Mouse (Mus musculus): ENCODE measurements around the gene Orai2. TPM values are rescaled to one million over a fixed set of nuclear protein-coding genes. Genes with fewer than 3 reads are reported as not detected.
"Not testable (repeated sequence)": the region's sequence is repeated elsewhere in the genome, so short reads cannot be mapped to it uniquely, and the experiment has no call there.

Orai2 gene
- polyA plus RNA-seq, 1 experiment from 2014 or later = 5.6 TPM

GRCm38 (mm10) chr5:136168071-136168470 lies 2.4 kb downstream of the Orai2 start:
- H3K27ac ChIP-seq (ENCODE audit: low read depth, low read length) = no peak overlapping the region
- no peak overlapping the region for H3K4me2 ChIP-seq (replicated peaks; ENCODE audit: low read depth, low read length)
- no peak overlapping the region for H3K9ac ChIP-seq (ENCODE audit: low read depth, low read length)
- ATAC-seq (ENCODE audit: low FRiP score, low TSS enrichment) = no peak
- WGBS = 88% methylated on average over 3 of the region's 3 CpGs
- peaks cover 13% of the 10 kb centered on the region; the same call in 1 of the 2 replicates for H3K4me1 ChIP-seq (ENCODE audit: control insufficient read depth, insufficient read depth, low read length)
- H3K36me3 ChIP-seq (ENCODE audit: control insufficient read depth, insufficient read depth, low read length) = no peaks in the 10 kb centered on the region
- H3K4me3 ChIP-seq (ENCODE audit: low read length) = no peak overlapping the region
- no peaks in the 10 kb centered on the region for H3K27me3 ChIP-seq (ENCODE audit: control insufficient read depth, insufficient read depth, low read length)
- no peaks in the 10 kb centered on the region for H3K9me3 ChIP-seq (ENCODE audit: control insufficient read depth, low read length)

GRCm38 (mm10) chr5:136167296-136167695 lies 3.2 kb downstream of the Orai2 start:
- H3K4me2 ChIP-seq (replicated peaks; ENCODE audit: low read depth, low read length) = no peak overlapping the region
- no peak for ATAC-seq (ENCODE audit: low FRiP score, low TSS enrichment)
- H3K9ac ChIP-seq (ENCODE audit: low read depth, low read length) = no peak overlapping the region
- peaks cover 13% of the 10 kb centered on the region; the same call in 1 of the 2 replicates for H3K4me1 ChIP-seq (ENCODE audit: control insufficient read depth, insufficient read depth, low read length)
- H3K4me3 ChIP-seq (ENCODE audit: low read length) = no peak overlapping the region
- no peaks in the 10 kb centered on the region for H3K36me3 ChIP-seq (ENCODE audit: control insufficient read depth, insufficient read depth, low read length)
- 92% methylated on average over 4 of the region's 4 CpGs for WGBS
- H3K27me3 ChIP-seq (ENCODE audit: control insufficient read depth, insufficient read depth, low read length) = no peaks in the 10 kb centered on the region
- H3K9me3 ChIP-seq (ENCODE audit: control insufficient read depth, low read length) = no peaks in the 10 kb centered on the region
- H3K27ac ChIP-seq (ENCODE audit: low read depth, low read length) = no peak overlapping the region

GRCm38 (mm10) chr5:136165246-136165645 lies 5.3 kb downstream of the Orai2 start:
- H3K4me3 ChIP-seq (ENCODE audit: low read length) = no peak overlapping the region
- no peak overlapping the region for H3K27ac ChIP-seq (ENCODE audit: low read depth, low read length)
- WGBS = 83% methylated on average over 8 of the region's 8 CpGs
- no peaks in the 10 kb centered on the region for H3K9me3 ChIP-seq (ENCODE audit: control insufficient read depth, low read length)
- no peaks in the 10 kb centered on the region for H3K36me3 ChIP-seq (ENCODE audit: control insufficient read depth, insufficient read depth, low read length)
- H3K4me1 ChIP-seq (ENCODE audit: control insufficient read depth, insufficient read depth, low read length) = 0 out of 2 replicates have a peak, but pooled peaks cover 4% of the 10 kb centered on the region
- H3K27me3 ChIP-seq (ENCODE audit: control insufficient read depth, insufficient read depth, low read length) = no peaks in the 10 kb centered on the region
- H3K9ac ChIP-seq (ENCODE audit: low read depth, low read length) = no peak overlapping the region
- ATAC-seq (ENCODE audit: low FRiP score, low TSS enrichment) = no peak
- H3K4me2 ChIP-seq (replicated peaks; ENCODE audit: low read depth, low read length) = no peak overlapping the region

DNA sequence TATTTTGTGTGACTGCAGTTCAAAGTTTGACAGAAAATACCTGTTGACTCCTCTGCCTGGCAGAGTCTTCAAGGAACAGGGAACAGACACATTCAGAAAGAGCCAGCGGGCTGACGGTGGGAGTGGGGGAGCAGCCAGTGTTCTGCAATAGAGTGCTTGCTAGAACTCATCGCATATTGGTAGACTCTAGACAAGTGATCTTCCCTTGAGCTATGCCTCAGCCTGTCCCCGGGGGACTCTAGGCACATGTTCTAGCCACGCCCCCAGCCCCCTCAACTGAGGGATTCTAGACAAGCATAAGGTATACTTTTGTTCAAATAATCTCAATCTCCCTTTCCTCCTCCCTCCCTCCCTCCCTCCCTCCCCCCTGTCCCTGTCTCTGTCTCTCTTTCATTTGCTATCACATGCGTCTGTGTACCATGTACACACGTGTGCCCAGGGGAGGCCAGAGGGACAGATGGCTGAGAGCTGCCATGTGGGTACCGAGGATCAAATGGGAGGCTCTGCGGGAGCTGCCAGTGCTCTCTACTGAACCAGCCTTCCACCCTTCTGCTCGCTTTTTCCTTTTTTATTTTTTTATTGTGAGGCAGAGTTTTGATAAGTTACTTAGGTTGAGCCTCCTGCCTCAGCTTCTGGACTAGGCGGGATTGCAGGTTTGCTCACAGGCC lies 6.6 kb downstream of the Orai2 start:
- 86% methylated on average over 11 of the region's 11 CpGs for whole genome bisulfite sequencing
- Histone ChIP-seq H3K4me3 (ENCODE audit: low read length) (no peak overlapping the region), H3K9ac (ENCODE audit: low read depth, low read length) (no peak overlapping the region), H3K27me3 (ENCODE audit: control insufficient read depth, insufficient read depth, low read length) (no peaks in the 10 kb centered on the region), H3K4me2 (replicated peaks; ENCODE audit: low read depth, low read length) (no peak overlapping the region), H3K9me3 (ENCODE audit: control insufficient read depth, low read length) (no peaks in the 10 kb centered on the region), H3K4me1 (ENCODE audit: control insufficient read depth, insufficient read depth, low read length) (no peaks in the 10 kb centered on the region), H3K27ac (ENCODE audit: low read depth, low read length) (no peak overlapping the region), H3K36me3 (ENCODE audit: control insufficient read depth, insufficient read depth, low read length) (no peaks in the 10 kb centered on the region)
- no peak for ATAC-seq (ENCODE audit: low FRiP score, low TSS enrichment)

DNA sequence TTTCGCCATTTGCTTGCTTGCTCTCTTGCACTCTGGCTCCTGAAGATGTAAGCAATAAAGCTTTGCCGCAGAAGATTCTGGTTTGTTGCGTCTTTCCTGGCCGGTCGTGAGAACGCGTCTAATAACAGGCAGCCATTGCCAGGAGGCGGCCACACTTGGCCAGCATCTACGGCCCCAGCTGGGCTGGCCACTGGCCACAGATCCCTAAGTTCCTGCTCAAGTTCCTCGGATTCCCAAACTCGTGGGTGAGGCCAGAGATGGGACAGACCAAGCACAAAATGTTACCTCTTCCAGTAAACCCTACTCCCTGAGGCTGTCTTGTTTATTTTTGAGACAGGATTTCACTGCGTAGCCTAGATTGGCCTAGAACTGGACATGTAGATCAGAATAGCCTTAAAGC lies 10.4 kb downstream of the Orai2 start:
- not testable (repeated sequence) for H3K4me2 ChIP-seq (replicated peaks; ENCODE audit: low read depth, low read length); H3K9ac ChIP-seq (ENCODE audit: low read depth, low read length); H3K9me3 ChIP-seq (ENCODE audit: control insufficient read depth, low read length); H3K36me3 ChIP-seq (ENCODE audit: control insufficient read depth, insufficient read depth, low read length); H3K27me3 ChIP-seq (ENCODE audit: control insufficient read depth, insufficient read depth, low read length); H3K4me3 ChIP-seq (ENCODE audit: low read length); H3K4me1 ChIP-seq (ENCODE audit: control insufficient read depth, insufficient read depth, low read length); H3K27ac ChIP-seq (ENCODE audit: low read depth, low read length); ATAC-seq (ENCODE audit: low FRiP score, low TSS enrichment)
- WGBS = 88% methylated on average over 10 of the region's 12 CpGs

DNA sequence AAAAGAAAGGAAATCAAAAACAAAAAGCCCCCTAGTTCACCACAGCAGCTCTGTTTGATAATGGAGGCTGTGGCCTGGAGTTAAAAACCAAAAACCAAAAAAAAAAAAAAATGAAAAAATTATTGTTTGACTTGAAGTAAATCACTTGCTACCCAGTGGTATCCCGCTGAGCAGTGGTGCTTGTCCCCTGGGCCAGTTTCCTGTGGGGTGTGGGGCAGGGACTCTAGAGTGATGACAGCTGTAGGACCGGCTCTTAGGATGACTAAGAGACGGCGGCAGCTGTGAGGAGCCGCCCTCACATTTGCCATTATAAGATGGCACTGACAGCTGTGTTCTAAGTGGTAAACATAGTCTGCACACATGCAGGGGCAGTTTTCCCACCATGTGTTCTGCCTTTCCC lies 15.1 kb downstream of the Orai2 start:
- Histone ChIP-seq H3K4me1 (ENCODE audit: control insufficient read depth, insufficient read depth, low read length) (no peaks in the 10 kb centered on the region), H3K36me3 (ENCODE audit: control insufficient read depth, insufficient read depth, low read length) (no peaks in the 10 kb centered on the region), H3K4me2 (replicated peaks; ENCODE audit: low read depth, low read length) (no peak overlapping the region), H3K9ac (ENCODE audit: low read depth, low read length) (no peak overlapping the region), H3K4me3 (ENCODE audit: low read length) (no peak overlapping the region), H3K27me3 (ENCODE audit: control insufficient read depth, insufficient read depth, low read length) (no peaks in the 10 kb centered on the region), H3K9me3 (ENCODE audit: control insufficient read depth, low read length) (no peaks in the 10 kb centered on the region), H3K27ac (ENCODE audit: low read depth, low read length) (no peak overlapping the region)
- no peak for ATAC-seq (ENCODE audit: low FRiP score, low TSS enrichment)
- WGBS = 79% methylated on average over 5 of the region's 5 CpGs

DNA sequence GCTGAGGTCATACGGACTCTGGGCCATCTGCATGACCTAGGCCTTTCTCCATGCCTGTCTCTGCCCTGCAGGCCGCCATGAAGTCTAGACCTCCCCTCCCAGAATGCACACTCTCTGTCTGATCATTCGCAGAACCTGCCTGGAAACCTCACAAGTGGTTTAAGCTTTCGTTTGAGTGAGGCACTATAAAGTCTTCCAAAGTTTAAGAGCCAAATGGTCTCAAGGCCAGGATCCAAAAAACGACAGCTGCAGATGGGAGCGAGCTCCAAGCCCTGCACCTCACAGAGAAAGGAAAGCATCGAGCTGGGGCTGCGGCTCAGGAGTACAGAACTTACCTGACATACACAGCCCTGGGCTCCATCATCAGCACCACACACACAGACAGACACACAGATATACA lies 18.1 kb downstream of the Orai2 start:
- Histone ChIP-seq H3K9ac (ENCODE audit: low read depth, low read length) (no peak overlapping the region), H3K4me1 (ENCODE audit: control insufficient read depth, insufficient read depth, low read length) (no peaks in the 10 kb centered on the region), H3K9me3 (ENCODE audit: control insufficient read depth, low read length) (no peaks in the 10 kb centered on the region), H3K4me2 (replicated peaks; ENCODE audit: low read depth, low read length) (no peak overlapping the region), H3K27me3 (ENCODE audit: control insufficient read depth, insufficient read depth, low read length) (no peaks in the 10 kb centered on the region), H3K27ac (ENCODE audit: low read depth, low read length) (no peak overlapping the region), H3K4me3 (ENCODE audit: low read length) (no peak overlapping the region), H3K36me3 (ENCODE audit: control insufficient read depth, insufficient read depth, low read length) (no peaks in the 10 kb centered on the region)
- no peak for ATAC-seq (ENCODE audit: low FRiP score, low TSS enrichment)
- 63% methylated on average over 8 of the region's 8 CpGs for WGBS

GRCm38 (mm10) chr5:136149134-136149576 lies 21.4 kb downstream of the Orai2 start:
- H3K9me3 ChIP-seq (ENCODE audit: control insufficient read depth, low read length); H3K27ac ChIP-seq (ENCODE audit: low read depth, low read length); H3K9ac ChIP-seq (ENCODE audit: low read depth, low read length); ATAC-seq (ENCODE audit: low FRiP score, low TSS enrichment); H3K4me3 ChIP-seq (ENCODE audit: low read length); H3K4me2 ChIP-seq (replicated peaks; ENCODE audit: low read depth, low read length); H3K4me1 ChIP-seq (ENCODE audit: control insufficient read depth, insufficient read depth, low read length); H3K27me3 ChIP-seq (ENCODE audit: control insufficient read depth, insufficient read depth, low read length); H3K36me3 ChIP-seq (ENCODE audit: control insufficient read depth, insufficient read depth, low read length): not testable (repeated sequence)
- WGBS = 66% methylated on average over 5 of the region's 5 CpGs

DNA sequence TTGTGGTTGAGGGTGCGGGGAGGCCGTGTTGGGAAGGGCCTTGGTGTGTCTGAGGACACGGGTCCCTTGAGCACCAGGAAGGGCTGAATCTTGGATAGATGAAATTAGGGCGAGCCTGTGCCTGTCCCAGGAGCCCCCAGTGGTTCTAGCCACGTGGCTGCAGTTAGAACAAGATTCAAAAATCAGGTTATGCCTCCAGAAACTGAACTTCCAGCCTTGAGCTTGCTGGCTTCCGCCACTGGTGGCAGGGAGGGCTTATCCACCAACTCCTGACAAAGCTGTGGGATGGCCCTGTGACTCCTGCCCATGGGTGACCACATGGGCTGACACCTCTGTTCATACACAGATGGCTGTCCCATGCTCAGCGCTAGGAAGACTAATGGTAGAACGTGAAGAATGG lies 22.8 kb downstream of the Orai2 start:
- H3K36me3 ChIP-seq (ENCODE audit: control insufficient read depth, insufficient read depth, low read length) = no peaks in the 10 kb centered on the region
- no peak overlapping the region for H3K4me2 ChIP-seq (replicated peaks; ENCODE audit: low read depth, low read length)
- H3K4me3 ChIP-seq (ENCODE audit: low read length) = no peak overlapping the region
- H3K9me3 ChIP-seq (ENCODE audit: control insufficient read depth, low read length) = 0 out of 2 replicates have a peak, but pooled peaks cover 4% of the 10 kb centered on the region
- no peak overlapping the region for H3K27ac ChIP-seq (ENCODE audit: low read depth, low read length)
- no peaks in the 10 kb centered on the region for H3K4me1 ChIP-seq (ENCODE audit: control insufficient read depth, insufficient read depth, low read length)
- no peak overlapping the region for H3K9ac ChIP-seq (ENCODE audit: low read depth, low read length)
- ATAC-seq (ENCODE audit: low FRiP score, low TSS enrichment) = no peak
- no peaks in the 10 kb centered on the region for H3K27me3 ChIP-seq (ENCODE audit: control insufficient read depth, insufficient read depth, low read length)
- 77% methylated on average over 8 of the region's 8 CpGs for WGBS
